Mouse (Mus musculus): ENCODE measurements around the gene 2010003K11Rik. TPM values are rescaled to one million over a fixed set of nuclear protein-coding genes. Genes with fewer than 3 reads are reported as not detected.

The 2010003K11Rik gene
- not detected in 2 replicates for polyA plus RNA-seq (2015; fragmentation: Nextera tagmentation; extraction: Ambion mirVana)

- Histone ChIP-seq H3K9ac (no peak within 1 kb of the TSS), H3K4me2 (no peak within 1 kb of the TSS; the same call in 1 of the 2 replicates), H3K4me1 (peaks cover 8% of the 10 kb centered on the region), H3K27me3 (no peaks in the 10 kb centered on the region), H3K4me3 (no peak within 1 kb of the TSS), H3K36me3 (no peaks in the 10 kb centered on the region), H3K9me3 (no peaks in the 10 kb centered on the region), H3K27ac (no peak within 1 kb of the TSS)
- WGBS = 58% methylated on average over 16 of the region's 16 CpGs
- ATAC-seq (ENCODE audit: insufficient number of reproducible peaks, low FRiP score, low TSS enrichment, low read depth) = no peak
These were observed at the start of gene 2010003K11Rik for GRCm38 (mm10) chr19:4498062-4498933. Gene 2010003K11Rik, minus strand, starts transcription at chr19:4498583.

GRCm38 (mm10) chr19:4547801-4548200 lies 49.4 kb upstream of the 2010003K11Rik start:
- Histone ChIP-seq H3K27ac (no peak overlapping the region), H3K4me3 (no peak overlapping the region), H3K9ac (no peak overlapping the region), H3K4me1 (no peaks in the 10 kb centered on the region), H3K27me3 (no peaks in the 10 kb centered on the region), H3K36me3 (no peaks in the 10 kb centered on the region), H3K9me3 (no peaks in the 10 kb centered on the region), H3K4me2 (no peak overlapping the region)
- ATAC-seq (ENCODE audit: insufficient number of reproducible peaks, low FRiP score, low TSS enrichment, low read depth) = no peak
- WGBS = 70% methylated on average over 6 of the region's 6 CpGs

- Histone ChIP-seq H3K27me3 (no peaks in the 10 kb centered on the region), H3K36me3 (no peaks in the 10 kb centered on the region), H3K4me3 (no peak overlapping the region), H3K9ac (no peak overlapping the region), H3K9me3 (no peaks in the 10 kb centered on the region), H3K27ac (no peak overlapping the region), H3K4me1 (no peaks in the 10 kb centered on the region), H3K4me2 (no peak overlapping the region)
- no peak for ATAC-seq (ENCODE audit: insufficient number of reproducible peaks, low FRiP score, low TSS enrichment, low read depth)
- 87% methylated on average over 6 of the region's 6 CpGs for WGBS
These were observed 47.5 kb upstream of the 2010003K11Rik start for GRCm38 (mm10) chr19:4545841-4546240.

GRCm38 (mm10) chr19:4545091-4545490 lies 46.7 kb upstream of the 2010003K11Rik start:
- no peaks in the 10 kb centered on the region for H3K27me3 ChIP-seq
- no peak overlapping the region for H3K9ac ChIP-seq
- H3K4me3 ChIP-seq = no peak overlapping the region
- H3K4me1 ChIP-seq = no peaks in the 10 kb centered on the region
- no peak for ATAC-seq (ENCODE audit: insufficient number of reproducible peaks, low FRiP score, low TSS enrichment, low read depth)
- no peaks in the 10 kb centered on the region for H3K36me3 ChIP-seq
- H3K4me2 ChIP-seq = no peak overlapping the region
- WGBS = 76% methylated on average over 4 of the region's 4 CpGs
- no peak overlapping the region for H3K27ac ChIP-seq
- no peaks in the 10 kb centered on the region for H3K9me3 ChIP-seq

- Histone ChIP-seq H3K4me2 (no peak overlapping the region), H3K27ac (no peak overlapping the region), H3K4me3 (no peak overlapping the region), H3K36me3 (no peaks in the 10 kb centered on the region), H3K4me1 (no peaks in the 10 kb centered on the region), H3K9ac (no peak overlapping the region), H3K9me3 (no peaks in the 10 kb centered on the region), H3K27me3 (no peaks in the 10 kb centered on the region)
- ATAC-seq (ENCODE audit: insufficient number of reproducible peaks, low FRiP score, low TSS enrichment, low read depth) = no peak
These were observed 43.7 kb upstream of the 2010003K11Rik start for GRCm38 (mm10) chr19:4542081-4542480.

GRCm38 (mm10) chr19:4540992-4541391 lies 42.6 kb upstream of the 2010003K11Rik start:
- Histone ChIP-seq H3K27me3 (no peaks in the 10 kb centered on the region), H3K4me2 (no peak overlapping the region), H3K4me3 (no peak overlapping the region), H3K9ac (no peak overlapping the region), H3K36me3 (no peaks in the 10 kb centered on the region), H3K27ac (no peak overlapping the region), H3K4me1 (no peaks in the 10 kb centered on the region), H3K9me3 (no peaks in the 10 kb centered on the region)
- 89% methylated on average over 3 of the region's 3 CpGs for WGBS
- ATAC-seq (ENCODE audit: insufficient number of reproducible peaks, low FRiP score, low TSS enrichment, low read depth) = no peak

GRCm38 (mm10) chr19:4540263-4540662 lies 41.9 kb upstream of the 2010003K11Rik start:
- ATAC-seq (ENCODE audit: insufficient number of reproducible peaks, low FRiP score, low TSS enrichment, low read depth) = no peak
- H3K4me1 ChIP-seq = no peaks in the 10 kb centered on the region
- WGBS = 87% methylated on average over 6 of the region's 6 CpGs

GRCm38 (mm10) chr19:4536606-4537005 lies 38.2 kb upstream of the 2010003K11Rik start:
- 57% methylated on average over 3 of the region's 3 CpGs for WGBS
- Histone ChIP-seq H3K9ac (no peak overlapping the region), H3K4me1 (no peaks in the 10 kb centered on the region), H3K27me3 (no peaks in the 10 kb centered on the region), H3K36me3 (no peaks in the 10 kb centered on the region), H3K4me2 (no peak overlapping the region), H3K4me3 (no peak overlapping the region), H3K9me3 (no peaks in the 10 kb centered on the region), H3K27ac (no peak overlapping the region)
- ATAC-seq (ENCODE audit: insufficient number of reproducible peaks, low FRiP score, low TSS enrichment, low read depth) = no peak

More at GRCm38 (mm10) chr19:4540263-4540662, 41.9 kb upstream of the 2010003K11Rik start:
- H3K4me3 ChIP-seq = no peak overlapping the region
- no peaks in the 10 kb centered on the region for H3K27me3 ChIP-seq
- no peak overlapping the region for H3K27ac ChIP-seq
- H3K9ac ChIP-seq = no peak overlapping the region
- no peaks in the 10 kb centered on the region for H3K9me3 ChIP-seq
- H3K4me2 ChIP-seq = no peak overlapping the region
- no peaks in the 10 kb centered on the region for H3K36me3 ChIP-seq

- no peak overlapping the region for H3K27ac ChIP-seq
- no peaks in the 10 kb centered on the region for H3K27me3 ChIP-seq
- no peak for ATAC-seq (ENCODE audit: insufficient number of reproducible peaks, low FRiP score, low TSS enrichment, low read depth)
- no peak overlapping the region for H3K4me2 ChIP-seq
- H3K36me3 ChIP-seq = no peaks in the 10 kb centered on the region
- H3K9ac ChIP-seq = no peak overlapping the region
- no peaks in the 10 kb centered on the region for H3K4me1 ChIP-seq
- H3K9me3 ChIP-seq = no peaks in the 10 kb centered on the region
- no peak overlapping the region for H3K4me3 ChIP-seq
These were observed 37.5 kb upstream of the 2010003K11Rik start for GRCm38 (mm10) chr19:4535922-4536321.

GRCm38 (mm10) chr19:4534646-4535045 lies 36.3 kb upstream of the 2010003K11Rik start:
- Histone ChIP-seq H3K4me1 (no peaks in the 10 kb centered on the region), H3K4me2 (no peak overlapping the region), H3K27ac (no peak overlapping the region), H3K9me3 (no peaks in the 10 kb centered on the region), H3K4me3 (no peak overlapping the region), H3K36me3 (no peaks in the 10 kb centered on the region), H3K27me3 (no peaks in the 10 kb centered on the region), H3K9ac (no peak overlapping the region)
- WGBS = 86% methylated on average over 2 of the region's 2 CpGs
- ATAC-seq (ENCODE audit: insufficient number of reproducible peaks, low FRiP score, low TSS enrichment, low read depth) = no peak

- H3K27ac ChIP-seq = no peak overlapping the region
These were observed 23.2 kb upstream of the 2010003K11Rik start for GRCm38 (mm10) chr19:4521426-4522050.

GRCm38 (mm10) chr19:4517483-4517882 lies 19.1 kb upstream of the 2010003K11Rik start:
- Histone ChIP-seq H3K4me3 (no peak overlapping the region), H3K9me3 (no peaks in the 10 kb centered on the region), H3K4me1 (peaks cover 22% of the 10 kb centered on the region), H3K27me3 (no peaks in the 10 kb centered on the region), H3K4me2 (no peak overlapping the region), H3K36me3 (no peaks in the 10 kb centered on the region), H3K27ac (no peak overlapping the region), H3K9ac (no peak overlapping the region)
- WGBS = 50% methylated on average over 1 of the region's 1 CpGs
- ATAC-seq (ENCODE audit: insufficient number of reproducible peaks, low FRiP score, low TSS enrichment, low read depth) = no peak

More at GRCm38 (mm10) chr19:4521426-4522050, 23.2 kb upstream of the 2010003K11Rik start:
- Histone ChIP-seq H3K9ac (no peak overlapping the region), H3K27me3 (no peaks in the 10 kb centered on the region), H3K9me3 (no peaks in the 10 kb centered on the region), H3K4me1 (peaks cover 5% of the 10 kb centered on the region), H3K4me2 (no peak overlapping the region), H3K36me3 (no peaks in the 10 kb centered on the region), H3K4me3 (no peak overlapping the region)
- ATAC-seq (ENCODE audit: insufficient number of reproducible peaks, low FRiP score, low TSS enrichment, low read depth) = no peak
- 68% methylated on average over 3 of the region's 3 CpGs for WGBS

Data from limb, embryonic 15.5 days (tissue).